Mouse (Mus musculus): Measurements from ENCODE around the gene Rcor3. TPM values are rescaled to one million over a fixed set of nuclear protein-coding genes. Genes with fewer than 3 reads are reported as not detected.
A peak's percentile ranks its signal among the peaks of the same experiment; 100 is the strongest.

The Rcor3 gene
- total RNA-seq (2017) = 13.6 and 21.7 TPM in 2 replicates

- peak; percentile 30 for ATAC-seq (replicated peaks; ENCODE audit: low read depth, poor library complexity, severe bottlenecking)
These were observed at the start of gene Rcor3 for GRCm38 (mm10) chr1:192137926-192138910. TSS of gene Rcor3 (minus strand) at chr1:192138062.

GRCm38 (mm10) chr1:192181696-192182257 lies 43.9 kb upstream of the Rcor3 start:
- no peak for ATAC-seq (replicated peaks; ENCODE audit: low read depth, poor library complexity, severe bottlenecking)

GRCm38 (mm10) chr1:192179877-192180276 lies 42.0 kb upstream of the Rcor3 start:
- no peak for ATAC-seq (replicated peaks; ENCODE audit: low read depth, poor library complexity, severe bottlenecking)

- no peak for ATAC-seq (replicated peaks; ENCODE audit: low read depth, poor library complexity, severe bottlenecking)
These were observed 33.6 kb upstream of the Rcor3 start for GRCm38 (mm10) chr1:192171477-192171876.

GRCm38 (mm10) chr1:192151179-192151578 lies 13.3 kb upstream of the Rcor3 start:
- 0 out of 2 replicates have a peak, but pooled peaks have one; percentile 25 for ATAC-seq (replicated peaks; ENCODE audit: low read depth, poor library complexity, severe bottlenecking)

DNA sequence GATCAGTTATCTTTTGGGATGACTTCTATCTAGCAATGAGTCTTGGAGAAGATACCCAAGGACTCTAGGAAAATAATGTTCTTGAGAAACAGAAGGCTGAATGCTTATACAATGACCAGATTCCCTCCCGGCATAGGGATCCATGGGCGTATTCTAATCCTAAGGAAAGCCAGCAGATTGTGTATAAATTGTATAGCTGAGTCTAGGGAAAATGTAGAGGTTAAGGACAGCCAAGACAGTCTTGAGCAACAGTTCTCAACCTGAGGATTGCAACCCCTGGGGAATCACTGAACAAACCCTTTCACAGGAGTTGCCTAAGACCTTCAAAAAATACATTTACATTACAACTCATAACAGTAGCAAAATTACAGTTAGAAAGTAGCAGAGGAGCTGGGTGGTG lies 2.5 kb upstream of the Rcor3 start:
- ATAC-seq (replicated peaks; ENCODE audit: low read depth, poor library complexity, severe bottlenecking) = no peak

DNA sequence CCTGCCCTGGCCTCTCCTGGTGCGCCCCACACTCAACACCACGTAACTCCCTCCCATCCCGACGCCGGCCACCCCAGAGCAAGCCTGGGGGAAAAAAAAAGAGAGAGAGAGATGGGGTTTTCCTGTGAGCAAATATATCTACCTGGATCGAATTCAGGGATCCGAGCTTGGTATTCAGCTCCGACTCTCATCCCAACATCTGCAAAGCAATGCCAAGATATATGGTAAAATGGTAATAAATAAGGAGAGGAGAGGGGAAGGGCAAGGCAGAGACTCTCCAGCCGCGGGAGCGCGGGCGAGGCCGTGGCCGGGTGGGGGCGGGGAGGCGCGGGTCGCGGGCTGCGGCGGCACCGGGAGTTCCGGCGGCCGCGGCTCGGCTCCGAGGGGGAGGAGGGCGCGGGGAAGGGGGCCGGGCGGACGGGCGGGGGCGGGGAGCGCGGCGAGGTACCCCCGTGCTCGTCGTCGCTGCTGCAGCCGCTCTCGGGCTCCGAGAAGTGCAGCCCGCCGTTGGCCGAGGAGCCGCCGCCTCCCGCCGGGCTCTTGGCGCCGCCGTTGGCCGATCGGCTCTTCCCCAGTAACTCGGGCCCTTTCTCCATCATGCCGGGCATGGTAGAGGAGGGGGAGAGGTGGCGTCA lies 454 bp downstream of the Rcor3 start:
- ATAC-seq (replicated peaks; ENCODE audit: low read depth, poor library complexity, severe bottlenecking) = no peak

GRCm38 (mm10) chr1:192136561-192137290 lies 1.1 kb downstream of the Rcor3 start:
- ATAC-seq (replicated peaks; ENCODE audit: low read depth, poor library complexity, severe bottlenecking) = peak; percentile 80

GRCm38 (mm10) chr1:192130202-192130601 lies 7.7 kb downstream of the Rcor3 start:
- 0 out of 2 replicates have a peak, but pooled peaks have one; percentile 18 for ATAC-seq (replicated peaks; ENCODE audit: low read depth, poor library complexity, severe bottlenecking)

DNA sequence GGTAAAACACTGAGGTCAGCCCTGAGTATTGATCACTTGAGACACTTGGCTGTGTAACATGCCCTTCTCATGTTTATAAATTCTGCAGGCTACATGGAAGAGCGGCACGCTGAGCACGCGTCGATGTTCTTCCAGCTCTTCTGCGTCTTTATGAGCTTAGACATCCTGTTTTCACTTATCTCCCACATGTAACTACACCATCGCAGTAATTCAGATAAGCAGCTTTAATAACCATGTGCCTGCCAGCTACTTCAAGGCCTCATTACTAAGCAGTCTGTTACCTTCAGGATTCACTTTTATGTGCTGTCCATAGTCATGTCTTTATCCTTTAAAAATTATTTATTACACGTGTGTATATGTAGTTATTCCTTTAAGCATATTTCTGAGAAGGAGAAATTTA lies 9.5 kb downstream of the Rcor3 start:
- ATAC-seq (replicated peaks; ENCODE audit: low read depth, poor library complexity, severe bottlenecking) = no peak

GRCm38 (mm10) chr1:192125761-192126160 lies 12.1 kb downstream of the Rcor3 start:
- ATAC-seq (replicated peaks; ENCODE audit: low read depth, poor library complexity, severe bottlenecking) = no peak

DNA sequence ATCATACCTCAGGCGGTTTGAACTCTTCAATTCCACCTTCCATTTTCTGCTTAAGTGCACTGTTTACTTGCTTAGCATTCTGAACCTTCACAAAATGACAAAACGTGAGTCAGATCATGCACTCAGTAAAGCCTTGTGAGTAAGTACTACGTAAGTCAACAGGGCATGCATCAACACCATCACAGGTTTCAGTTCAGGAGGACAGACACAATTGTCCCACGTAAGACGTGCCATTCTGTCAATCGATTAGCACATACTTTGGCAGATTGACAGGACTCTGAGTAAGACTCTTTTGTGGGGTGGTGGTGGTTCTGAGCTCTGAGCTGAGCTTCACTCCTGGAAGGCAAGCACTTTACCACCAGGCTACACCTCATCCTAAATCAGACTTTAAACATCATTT lies 21.6 kb downstream of the Rcor3 start:
- ATAC-seq (replicated peaks; ENCODE audit: low read depth, poor library complexity, severe bottlenecking) = no peak

DNA sequence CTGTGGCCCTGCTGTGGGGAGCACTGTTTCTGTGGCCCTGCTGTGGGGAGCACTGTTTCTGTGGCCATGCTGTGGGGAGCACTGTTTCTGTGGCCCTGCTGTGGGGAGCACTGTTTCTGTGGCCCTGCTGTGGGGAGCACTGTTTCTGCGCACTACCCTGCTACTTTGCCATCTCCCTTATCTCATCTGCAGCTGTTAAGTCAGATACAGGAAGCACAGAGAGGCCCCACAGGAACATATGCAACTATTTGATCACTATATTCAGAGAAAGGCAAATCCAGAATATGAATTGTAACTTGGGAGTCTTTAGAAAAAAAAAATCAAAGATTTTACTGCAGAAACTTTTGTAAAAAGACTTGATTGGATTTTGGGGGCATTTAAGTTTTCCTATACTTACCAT lies 22.5 kb downstream of the Rcor3 start:
- ATAC-seq (replicated peaks; ENCODE audit: low read depth, poor library complexity, severe bottlenecking) = 0 out of 2 replicates have a peak, but pooled peaks have one; percentile 39

- no peak for ATAC-seq (replicated peaks; ENCODE audit: low read depth, poor library complexity, severe bottlenecking)
These were observed 28.7 kb downstream of the Rcor3 start for GRCm38 (mm10) chr1:192109169-192109568.

- ATAC-seq (replicated peaks; ENCODE audit: low read depth, poor library complexity, severe bottlenecking) = peak; percentile 99
These were observed 30.5 kb downstream of the Rcor3 start for GRCm38 (mm10) chr1:192107352-192107751.

DNA sequence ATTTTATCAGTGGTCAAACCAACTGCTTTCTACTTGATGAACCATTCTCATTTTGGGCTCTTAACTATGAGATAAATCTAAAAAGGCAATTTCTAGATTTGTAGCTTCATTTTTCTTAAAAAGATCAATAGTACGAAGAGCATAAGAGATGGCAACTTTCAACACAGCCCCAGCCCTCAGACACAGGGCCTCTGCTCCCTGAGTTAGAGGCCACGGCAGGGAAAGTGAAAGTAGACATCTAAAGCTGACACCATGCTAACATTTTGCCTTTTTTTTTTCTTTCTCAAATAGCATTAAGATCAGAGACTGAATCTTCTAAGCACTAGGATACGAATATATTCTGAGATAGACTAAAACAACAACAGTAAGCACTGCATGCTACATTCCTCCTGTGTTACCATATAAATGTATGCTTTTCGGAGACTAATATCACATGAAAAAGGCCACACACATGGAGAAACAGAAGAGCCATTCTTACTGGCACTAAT lies 31.9 kb downstream of the Rcor3 start:
- no peak for ATAC-seq (replicated peaks; ENCODE audit: low read depth, poor library complexity, severe bottlenecking)

- ATAC-seq (replicated peaks; ENCODE audit: low read depth, poor library complexity, severe bottlenecking) = no peak
These were observed 33.8 kb downstream of the Rcor3 start for GRCm38 (mm10) chr1:192104021-192104420.

- no peak for ATAC-seq (replicated peaks; ENCODE audit: low read depth, poor library complexity, severe bottlenecking)
These were observed 34.7 kb downstream of the Rcor3 start for GRCm38 (mm10) chr1:192103176-192103575.

DNA sequence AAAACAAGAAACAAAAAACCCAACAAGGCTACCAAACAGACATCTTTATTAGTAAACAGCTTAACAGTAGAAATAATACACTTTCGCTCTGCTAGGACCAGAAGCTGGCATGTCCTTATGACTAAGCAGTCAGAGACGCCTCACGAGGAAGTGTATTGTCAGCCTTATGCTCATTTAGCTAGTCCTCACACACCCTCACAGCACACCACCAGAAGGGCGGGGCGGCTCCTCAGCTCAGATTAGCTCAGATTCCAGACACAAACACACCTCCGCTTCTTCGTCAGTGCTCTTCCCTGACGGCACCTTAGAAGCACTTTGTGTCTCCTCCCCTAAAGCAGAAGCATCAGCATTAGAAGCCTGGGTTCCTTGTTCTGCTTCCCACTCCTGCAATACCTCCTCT lies 36.5 kb downstream of the Rcor3 start:
- ATAC-seq (replicated peaks; ENCODE audit: low read depth, poor library complexity, severe bottlenecking) = no peak

DNA sequence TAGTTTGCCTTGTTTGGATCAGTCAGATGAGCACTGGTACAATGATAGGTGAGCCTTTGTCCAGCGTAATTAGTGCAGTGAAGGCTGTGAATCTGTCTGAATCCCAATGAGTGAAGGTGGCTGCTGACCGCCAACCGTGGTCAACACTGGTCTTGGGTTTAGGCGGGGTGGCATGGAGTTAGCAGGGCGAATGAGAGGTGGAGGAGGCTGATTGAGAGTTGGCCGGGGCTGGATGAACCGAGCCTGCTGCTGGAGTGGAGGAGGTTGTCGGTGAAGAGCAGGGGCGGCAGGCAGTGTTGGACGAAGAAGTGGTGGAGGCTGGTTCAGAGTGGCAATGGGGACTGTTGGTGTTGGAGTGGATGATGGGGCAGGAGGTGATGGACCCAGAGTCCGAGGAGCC lies 37.1 kb downstream of the Rcor3 start:
- ATAC-seq (replicated peaks; ENCODE audit: low read depth, poor library complexity, severe bottlenecking) = no peak
